Mouse (Mus musculus) CH12.LX (cell line): ENCODE data around the gene Gm20388. TPM values are rescaled to one million over a fixed set of nuclear protein-coding genes. Genes with fewer than 3 reads are reported as not detected.

ENCODE experiments used
- DNase-seq: peaks from one replicate; pipeline ENCODE4 v3.0.0-alpha.2; 2013; ENCODE audit errors: extremely low read depth
- H3K27ac ChIP-seq: 2 replicates; pipeline ENCODE4 v1.5.1; 2012; ENCODE audit warnings: low read depth, mild to moderate bottlenecking, control low read depth, moderate library complexity; ENCODE audit not compliant: insufficient read depth
- H3K27me3 ChIP-seq: replicated peaks from 2 replicates; pipeline ENCODE3; 2012; ENCODE audit warnings: inconsistent platforms
- H3K36me3 ChIP-seq, 2 experiments: replicated peaks in 1 of 2; 2 replicates each; pipeline versions ENCODE3 to v1.6.1; 2012; ENCODE audit warnings: inconsistent platforms in 1 of 2, low read length in 1 of 2, mild to moderate bottlenecking in 1 of 2, mixed read lengths in 1 of 2, moderate library complexity in 1 of 2; ENCODE audit not compliant: control insufficient read depth in 1 of 2, insufficient read depth in 1 of 2
- H3K4me1 ChIP-seq, 2 experiments: 2 replicates each; pipeline ENCODE4 v1.6.1; 2012; ENCODE audit warnings: inconsistent platforms in 1 of 2, moderate library complexity in 1 of 2; ENCODE audit not compliant: insufficient read depth in 2 of 2, control insufficient read depth in 1 of 2
- H3K4me2 ChIP-seq: 2 replicates; pipeline ENCODE4 v1.6.1; 2012; ENCODE audit warnings: low read depth, mild to moderate bottlenecking, control low read depth; ENCODE audit not compliant: poor library complexity, insufficient read depth, severe bottlenecking
- H3K4me3 ChIP-seq, 3 experiments: fragments of 150-350 bp in 1 of 3; sonication (generic) in 1 of 3; replicated peaks in 1 of 3; 2 replicates each; pipeline versions ENCODE3 to v1.5.1; 2011 to 2012; ENCODE audit warnings: low read depth in 2 of 3, low read length in 2 of 3, mild to moderate bottlenecking in 2 of 3, moderate library complexity in 2 of 3, control low read depth in 1 of 3, improper control_type of control experiment in 1 of 3, inconsistent platforms in 1 of 3, mixed read lengths in 1 of 3; ENCODE audit not compliant: poor library complexity in 1 of 3
- H3K79me2 ChIP-seq: replicated peaks from 2 replicates; pipeline ENCODE4 v1.6.1; 2012; ENCODE audit warnings: mild to moderate bottlenecking, moderate library complexity; ENCODE audit not compliant: control insufficient read depth, poor library complexity, insufficient read depth, severe bottlenecking; ENCODE audit errors: extremely low read depth
- H3K9ac ChIP-seq: 2 replicates; pipeline ENCODE4 v1.6.1; 2012; ENCODE audit warnings: low read depth, mild to moderate bottlenecking, control low read depth, moderate library complexity; ENCODE audit not compliant: insufficient read depth
- H3K9me3 ChIP-seq: replicated peaks from 2 replicates; pipeline ENCODE3; 2012; ENCODE audit warnings: low read length, inconsistent platforms, mixed read lengths
- CHD1 ChIP-seq: IDR thresholded peaks from 2 replicates; pipeline ENCODE4 v1.6.1; 2012; ENCODE audit warnings: low read depth, low read length, improper control_type of control experiment, inconsistent platforms
- CTCF ChIP-seq, 2 experiments: IDR thresholded peaks in 1 of 2; conservative IDR thresholded peaks in 1 of 2; 2 replicates each; pipeline ENCODE4 v1.5.1; 2011 to 2012; ENCODE audit warnings: low read depth in 2 of 2, low read length in 2 of 2, improper control_type of control experiment in 1 of 2, inconsistent platforms in 1 of 2, mild to moderate bottlenecking in 1 of 2, moderate library complexity in 1 of 2
- ETS1 ChIP-seq: conservative IDR thresholded peaks from 2 replicates; pipeline ENCODE4 v1.6.1; 2012; ENCODE audit warnings: low read depth, mild to moderate bottlenecking, inconsistent platforms, low read length, improper control_type of control experiment, moderate library complexity
- JUND ChIP-seq: conservative IDR thresholded peaks from 2 replicates; pipeline ENCODE4 v1.6.1; 2011; ENCODE audit warnings: low read depth, low read length, improper control_type of control experiment
- KAT2A ChIP-seq: IDR thresholded peaks from 2 replicates; pipeline ENCODE4 v1.6.1; 2012; ENCODE audit warnings: low read length, improper control_type of control experiment, inconsistent platforms; ENCODE audit not compliant: insufficient replicate concordance
- MAFK ChIP-seq: IDR thresholded peaks from 2 replicates; pipeline ENCODE4 v1.6.1; 2011; ENCODE audit warnings: low read length, improper control_type of control experiment; ENCODE audit not compliant: insufficient replicate concordance
- MAZ ChIP-seq: IDR thresholded peaks from 2 replicates; pipeline ENCODE4 v1.6.1; 2012; ENCODE audit warnings: low read depth, mild to moderate bottlenecking, inconsistent platforms, low read length, improper control_type of control experiment, moderate library complexity
- MEF2A ChIP-seq: IDR thresholded peaks from 2 replicates; pipeline ENCODE4 v1.6.1; 2014; ENCODE audit warnings: low read depth, mild to moderate bottlenecking, inconsistent platforms, low read length, improper control_type of control experiment, borderline replicate concordance
- MXI1 ChIP-seq: IDR thresholded peaks from 2 replicates; pipeline ENCODE4 v1.6.1; 2011; ENCODE audit warnings: mild to moderate bottlenecking, low read depth, low read length, improper control_type of control experiment
- NELFE ChIP-seq: IDR thresholded peaks from 2 replicates; pipeline ENCODE4 v1.6.1; 2011; ENCODE audit warnings: low read depth, low read length, improper control_type of control experiment
- POLR2AphosphoS2 ChIP-seq: IDR thresholded peaks from 2 replicates; pipeline ENCODE4 v1.6.1; 2011; ENCODE audit warnings: low read depth, low read length, improper control_type of control experiment
- UBTF ChIP-seq: IDR thresholded peaks from 2 replicates; pipeline ENCODE4 v1.6.1; 2012; ENCODE audit warnings: low read depth, mild to moderate bottlenecking, inconsistent platforms, low read length, improper control_type of control experiment, moderate library complexity
- USF1 ChIP-seq: IDR thresholded peaks from 2 replicates; pipeline ENCODE4 v1.6.1; 2014; ENCODE audit warnings: low read depth, mild to moderate bottlenecking, inconsistent platforms, low read length, improper control_type of control experiment
- ZC3H11A ChIP-seq: IDR thresholded peaks from 2 replicates; pipeline ENCODE4 v1.6.1; 2012; ENCODE audit warnings: low read depth, mild to moderate bottlenecking, inconsistent platforms, low read length, improper control_type of control experiment
- ZKSCAN1 ChIP-seq: IDR thresholded peaks from 2 replicates; pipeline ENCODE4 v1.6.1; 2012; ENCODE audit warnings: low read depth, inconsistent platforms, low read length, improper control_type of control experiment, borderline replicate concordance
- ZMIZ1 ChIP-seq: IDR thresholded peaks from 2 replicates; pipeline ENCODE4 v1.6.1; 2012; ENCODE audit warnings: low read depth, mild to moderate bottlenecking, inconsistent platforms, low read length, improper control_type of control experiment
- dilution Hi-C: fragments of 300-500 bp; cut with MboI; formaldehyde crosslinking; loops from 2 replicates; pipeline ENCODE4 v1.14.3; 2020; ENCODE audit warnings: low sequenced_read_pairs; ENCODE audit not compliant: extremely low pct_unique_long_range_greater_than_20kb, extremely low pct_ligation_motif_present
- in situ Hi-C: fragments of 300-500 bp; cut with MboI; formaldehyde crosslinking; loops from 3 replicates; pipeline ENCODE4 v1.14.3; 2019; ENCODE audit warnings: low sequenced_read_pairs, low pct_ligation_motif_present, low pct_unique_long_range_greater_than_20kb, mixed read lengths
- polyA plus RNA-seq: library from polyadenylated mRNA; unstranded; fragments of >175 nt; gene quantifications from 2 replicates; pipeline ENCODE4 v1.2.1, GENCODE M21; 2012; ENCODE audit warnings: low read depth; ENCODE audit not compliant: insufficient read length
- total RNA-seq, 2 experiments: library from RNA; depleted of rRNA; stranded (reverse); fragments of 300-350 nt in 1 of 2; fragments of >200 nt in 1 of 2; gene quantifications; 2 replicates each; pipeline ENCODE4 v1.2.3; 2012 to 2014

Gene Gm20388
- total and polyA plus RNA-seq, 3 experiments, result 14.8 to 26.3 (median 22.2) TPM

GRCm38 (mm10) chr8:120307528-120307927, 396.9 kb downstream of the Gm20388 start:
- Histone ChIP-seq H3K4me2 (no peak overlapping the region), H3K36me3 (no peaks in the 10 kb centered on the region), H3K27ac (no peak overlapping the region), H3K4me1 (peaks cover 0 to 16% of the 10 kb centered on the region in 2 experiments; a peak in 2 of 4 replicates), H3K9ac (no peak overlapping the region), H3K9me3 (no peaks in the 10 kb centered on the region), H3K79me2 (no peaks in the 10 kb centered on the region), H3K4me3 (no peak overlapping the region), H3K27me3 (peaks cover 20% of the 10 kb centered on the region)
- no peak for TF ChIP-seq NELFE
- no peak for TF ChIP-seq MEF2A
- TF ChIP-seq JUND, result no peak
- TF ChIP-seq ZC3H11A, result no peak
- TF ChIP-seq MAFK, result no peak
- no peak for TF ChIP-seq UBTF
- no peak for TF ChIP-seq MAZ
- TF ChIP-seq CHD1, result no peak
- no peak for TF ChIP-seq ZKSCAN1
- no peak for TF ChIP-seq ZMIZ1
- no peak for TF ChIP-seq KAT2A
- no peak for TF ChIP-seq POLR2AphosphoS2
- TF ChIP-seq MXI1, result no peak
- no peak for TF ChIP-seq ETS1
- no peak for TF ChIP-seq CTCF (conservative IDR thresholded peaks at IDR 0.05 in 1 of 2, IDR thresholded peaks at IDR 0.05 in 1 of 2; ENCODE audit: low read depth in 2 of 2, low read length in 2 of 2)
- dilution Hi-C loops (no loop called here), in situ Hi-C loops (no loop called here)
- DNase-seq, result no peak

DNA sequence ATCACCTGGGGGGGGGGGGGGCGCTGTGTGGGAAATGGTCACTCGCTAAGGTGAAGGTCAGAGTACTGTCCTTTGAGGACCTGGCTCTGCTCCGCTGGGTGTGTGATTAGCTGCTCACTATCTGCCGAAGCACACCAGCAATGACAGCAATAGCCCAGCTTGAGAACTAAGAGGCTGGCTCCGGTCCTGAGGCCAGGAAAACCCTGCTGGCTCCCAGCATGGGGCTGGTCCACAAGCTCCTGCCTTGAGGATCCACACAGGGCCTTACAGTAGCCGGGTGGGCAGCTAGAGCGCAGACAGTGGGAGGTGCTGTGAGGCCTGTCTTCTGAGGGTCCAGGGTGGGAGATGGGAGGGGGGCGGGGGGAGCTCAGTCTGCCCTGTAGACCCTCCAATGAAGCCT, 397.5 kb downstream of the Gm20388 start:
- H3K27ac ChIP-seq, result no peak overlapping the region
- in situ Hi-C loops, result no loop called here

More for the DNA sequence above, 397.5 kb downstream of the Gm20388 start:
- H3K4me3 ChIP-seq, result no peak overlapping the region
- H3K27me3 ChIP-seq, result peaks cover 20% of the 10 kb centered on the region
- H3K79me2 ChIP-seq, result no peaks in the 10 kb centered on the region
- H3K4me2 ChIP-seq, result no peak overlapping the region
- no peak for TF ChIP-seq USF1
- dilution Hi-C loops, result no loop called here
- no peaks in the 10 kb centered on the region for H3K36me3 ChIP-seq
- H3K4me1 ChIP-seq, result peaks cover 3 to 16% of the 10 kb centered on the region in 2 experiments; a peak in 3 of 4 replicates
- no peaks in the 10 kb centered on the region for H3K9me3 ChIP-seq
- DNase-seq, result no peak
- no peak overlapping the region for H3K9ac ChIP-seq
